Comparison of ENCODE assay signal across 7 mouse cellular contexts in the genomic region with DNA sequence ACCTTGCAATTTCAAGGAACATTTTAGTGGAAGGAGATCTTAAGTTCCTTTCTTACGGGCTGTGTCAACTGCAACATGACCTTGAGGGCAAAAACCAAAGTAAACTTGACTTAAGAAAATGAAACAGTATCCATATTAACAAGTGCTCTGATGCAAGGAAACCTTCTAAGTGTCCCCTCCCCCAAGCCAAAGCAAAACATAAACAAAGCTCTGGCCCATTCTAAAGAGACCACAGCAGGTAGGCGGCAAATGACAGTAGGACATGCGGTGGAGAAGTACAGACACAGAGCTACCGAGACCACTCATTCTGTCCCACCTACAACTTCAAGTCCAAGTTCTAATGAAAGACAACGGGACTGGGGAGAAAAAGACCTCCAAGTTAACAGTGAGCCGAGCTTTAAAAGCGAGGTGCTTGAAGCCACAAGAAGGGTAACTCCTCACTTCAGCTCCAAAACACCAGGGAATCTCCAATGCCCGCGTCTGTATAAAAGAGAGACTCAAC. TPM values are rescaled to one million over a fixed set of nuclear protein-coding genes. Genes with fewer than 3 reads are reported as not detected.
DNase-seq lines count a peak whose midpoint lies in the region; ATAC-seq and TF ChIP-seq lines count a peak whose summit lies in the region.

No protein-coding gene starts in this region.

- H3K9me3 ChIP-seq in embryonic facial prominence, embryonic 13.5 days = no peaks in the 10 kb centered on the region
- H3K9me3 ChIP-seq in neural tube, embryonic 12.5 days = no peaks in the 10 kb centered on the region

- H3K4me2 ChIP-seq in embryonic facial prominence, embryonic 13.5 days = peak overlapping the region; percentile 86
- peak overlapping the region; percentile 91 for H3K4me2 ChIP-seq in neural tube, embryonic 12.5 days (replicated peaks)

- H3K27me3 ChIP-seq in thymus, adult 2 months (ENCODE audit: control insufficient read depth, insufficient read depth, low read length) = no peaks in the 10 kb centered on the region
- H3K27me3 ChIP-seq in embryonic facial prominence, embryonic 13.5 days = no peaks in the 10 kb centered on the region
- H3K27me3 ChIP-seq in neural tube, embryonic 12.5 days (replicated peaks) = no peaks in the 10 kb centered on the region

- no peak for TF ChIP-seq CTCF in thymus, adult 2 months (IDR thresholded peaks at IDR 0.05; ENCODE audit: borderline replicate concordance, control insufficient read depth, extremely low read depth, insufficient read depth, low read length, poor library complexity)

- H3K4me1 ChIP-seq in thymus, adult 2 months (replicated peaks; ENCODE audit: control insufficient read depth, insufficient read depth, low read length) = peaks cover 13% of the 10 kb centered on the region
- peaks cover 23% of the 10 kb centered on the region for H3K4me1 ChIP-seq in embryonic facial prominence, embryonic 13.5 days
- peaks cover 22% of the 10 kb centered on the region for H3K4me1 ChIP-seq in neural tube, embryonic 12.5 days

- 2% methylated on average over 9 of the region's 9 CpGs for WGBS in thymus, adult 2 months
- WGBS in embryonic facial prominence, embryonic 13.5 days = under 1% methylated on average over 9 of the region's 9 CpGs
- 3% methylated on average over 9 of the region's 9 CpGs for WGBS in neural tube, embryonic 12.5 days

- H3K9ac ChIP-seq in embryonic facial prominence, embryonic 13.5 days = peak overlapping the region; percentile 90
- peak overlapping the region; percentile 91 for H3K9ac ChIP-seq in neural tube, embryonic 12.5 days

- DNase-seq in thymus, adult 2 months = no peak
- DNase-seq in thymus, postnatal 36 days = no peak
- DNase-seq in kidney, postnatal 36 days = peak; percentile 21 to 37
- no peak for DNase-seq in urinary bladder, postnatal 14 days (ENCODE audit: low spot score)
- DNase-seq in spleen, postnatal 36 days (ENCODE audit: low spot score in 2 of 2) = no peak

- peak overlapping the region; percentile 82 for H3K4me3 ChIP-seq in thymus, adult 2 months (ENCODE audit: control insufficient read depth, insufficient read depth, low read length)
- H3K4me3 ChIP-seq in embryonic facial prominence, embryonic 13.5 days = peak overlapping the region; percentile 88
- peak overlapping the region; percentile 94 for H3K4me3 ChIP-seq in neural tube, embryonic 12.5 days

- H3K27ac ChIP-seq in thymus, adult 2 months (ENCODE audit: control insufficient read depth, insufficient read depth, low read length) = no peak overlapping the region
- H3K27ac ChIP-seq in embryonic facial prominence, embryonic 13.5 days = peak overlapping the region; percentile 95
- H3K27ac ChIP-seq in neural tube, embryonic 12.5 days = no peak overlapping the region

- H3K36me3 ChIP-seq in thymus, adult 2 months (ENCODE audit: control insufficient read depth, insufficient read depth, low read length) = no peaks in the 10 kb centered on the region
- H3K36me3 ChIP-seq in embryonic facial prominence, embryonic 13.5 days = no peaks in the 10 kb centered on the region
- H3K36me3 ChIP-seq in neural tube, embryonic 12.5 days = no peaks in the 10 kb centered on the region

- ATAC-seq in embryonic facial prominence, embryonic 13.5 days (ENCODE audit: insufficient number of reproducible peaks, insufficient read depth, low FRiP score, low TSS enrichment, low read depth) = no peak
- no peak for ATAC-seq in neural tube, embryonic 12.5 days (ENCODE audit: low FRiP score, low read depth)

- TF ChIP-seq POLR2A in thymus, adult 2 months (IDR thresholded peaks at IDR 0.05; ENCODE audit: control insufficient read depth, extremely low read depth, insufficient read depth, low read length, poor library complexity) = no peak

RNA-seq across cellular contexts. Expression of gene Ppp6r3, which starts 0.9 kb away (rescaled TPM):
- polyA plus RNA-seq in thymus, adult 2 months (2012; rRNA removed) = 97.4 and 109 TPM in 2 replicates
- 63.9 and 71.4 TPM in 2 replicates for polyA plus RNA-seq in embryonic facial prominence, embryonic 13.5 days (2015; fragmentation: Nextera tagmentation; extraction: Ambion mirVana)
- 70.7 and 74.0 TPM in 2 replicates for polyA plus RNA-seq in neural tube, embryonic 12.5 days (2016; fragmentation: Nextera tagmentation; extraction: Ambion mirVana)

Comparison
In these comparisons a context has a peak if more than half of its experiments do, and no peak if none do; other contexts are left out.
1. DNase-seq: peak in kidney, postnatal 36 days (2 of 2); none in thymus, adult 2 months (single experiment), thymus, postnatal 36 days (0 of 2), urinary bladder, postnatal 14 days (single experiment) and spleen, postnatal 36 days (0 of 2).
2. Peak in every context shown above with its lines, with median percentiles within 50 percentile points of each other: H3K4me3 ChIP-seq.